In genomic region chr1:181447576-181447975, GRCm38 (mm10) we compare ENCODE assay signal across 24 mouse cellular contexts.
DNase-seq lines count a peak whose midpoint lies in the region; ATAC-seq and TF ChIP-seq lines count a peak whose summit lies in the region.
"Had no signal": no experiment of that assay in that cellular context is flagged by ENCODE, and none has a peak within 500 bp of the region (broad histone marks: within the 10 kb centered on the region; RNA-seq: fewer than 3 reads in every experiment).

No protein-coding gene starts in this region.

- H3K9me3 ChIP-seq in heart, embryonic 13.5 days, result no peaks in the 10 kb centered on the region
- H3K9me3 ChIP-seq: embryonic facial prominence, embryonic 15.5 days; forebrain, embryonic 15.5 days; liver, embryonic 15.5 days; lung, embryonic 15.5 days had no signal

- TF ChIP-seq CTCF in thymus, adult 2 months (IDR thresholded peaks at IDR 0.05; ENCODE audit: borderline replicate concordance, control insufficient read depth, extremely low read depth, insufficient read depth, low read length, poor library complexity), result no peak

- H3K4me3 ChIP-seq in heart, embryonic 13.5 days, result no peak overlapping the region
- H3K4me3 ChIP-seq in thymus, adult 2 months (ENCODE audit: control insufficient read depth, insufficient read depth, low read length), result no peak overlapping the region
- H3K4me3 ChIP-seq: embryonic facial prominence, embryonic 15.5 days; forebrain, embryonic 15.5 days; heart, adult 2 months; liver, embryonic 15.5 days; lung, embryonic 15.5 days had no signal

- 74% methylated on average over 4 of the region's 4 CpGs for WGBS in heart, embryonic 13.5 days
- WGBS in thymus, adult 2 months, result 83% methylated on average over 4 of the region's 4 CpGs

- peak overlapping the region; percentile 89 for H3K27ac ChIP-seq in heart, embryonic 13.5 days (replicated peaks)
- no peak overlapping the region for H3K27ac ChIP-seq in thymus, adult 2 months (ENCODE audit: control insufficient read depth, insufficient read depth, low read length)
- H3K27ac ChIP-seq: embryonic facial prominence, embryonic 15.5 days; heart, adult 2 months; hindbrain, embryonic 14.5 days; liver, embryonic 15.5 days; lung, embryonic 15.5 days; macrophage had no signal

- intact Hi-C loops in left cerebral cortex, postnatal 4 days (cut with DNase I), result no loop called here

- DNase-seq in cerebellum, adult 9-10 months, result peak; percentile 30
- no peak for DNase-seq in cerebellum, postnatal 4 days (ENCODE audit: low spot score in 2 of 2)
- DNase-seq in heart, postnatal 4 days, result no peak
- peak; percentile 19 for DNase-seq in left cerebral cortex, postnatal 4 days
- no peak for DNase-seq in left cerebral cortex, adult 18-20 months (ENCODE audit: low spot score in 2 of 2)
- DNase-seq in cerebellum, postnatal 25 days, result peak; percentile 40 to 50
- DNase-seq in thymus, adult 2 months, result no peak
- DNase-seq: adrenal gland, postnatal 36 days; gastrocnemius, postnatal 25 days; heart, adult 2 months; heart, postnatal 14 days; kidney, adult 18-20 months; kidney, postnatal 4 days; liver; thymus, postnatal 14 days had no signal

- H3K9ac ChIP-seq in heart, embryonic 13.5 days, result no peak overlapping the region
- H3K9ac ChIP-seq: embryonic facial prominence, embryonic 15.5 days; forebrain, embryonic 15.5 days; hindbrain, embryonic 14.5 days; liver, embryonic 15.5 days; lung, embryonic 15.5 days had no signal

- no peaks in the 10 kb centered on the region for H3K36me3 ChIP-seq in heart, embryonic 13.5 days
- H3K36me3 ChIP-seq in thymus, adult 2 months (ENCODE audit: control insufficient read depth, insufficient read depth, low read length), result no peaks in the 10 kb centered on the region
- H3K36me3 ChIP-seq: embryonic facial prominence, embryonic 15.5 days; forebrain, embryonic 15.5 days; liver, embryonic 15.5 days; lung, embryonic 15.5 days had no signal

- H3K4me1 ChIP-seq in heart, embryonic 13.5 days, result peaks cover 50% of the 10 kb centered on the region
- H3K4me1 ChIP-seq in thymus, adult 2 months (replicated peaks; ENCODE audit: control insufficient read depth, insufficient read depth, low read length), result 0 out of 2 replicates have a peak, but pooled peaks cover 2% of the 10 kb centered on the region
- H3K4me1 ChIP-seq: liver, embryonic 15.5 days had no signal

- H3K27me3 ChIP-seq in heart, embryonic 13.5 days (replicated peaks), result no peaks in the 10 kb centered on the region
- no peaks in the 10 kb centered on the region for H3K27me3 ChIP-seq in thymus, adult 2 months (ENCODE audit: control insufficient read depth, insufficient read depth, low read length)
- H3K27me3 ChIP-seq: embryonic facial prominence, embryonic 15.5 days; forebrain, embryonic 15.5 days; liver, embryonic 15.5 days; lung, embryonic 15.5 days had no signal

- TF ChIP-seq POLR2A in thymus, adult 2 months (IDR thresholded peaks at IDR 0.05; ENCODE audit: control insufficient read depth, extremely low read depth, insufficient read depth, low read length, poor library complexity), result no peak

- no peak overlapping the region for H3K4me2 ChIP-seq in heart, embryonic 13.5 days
- H3K4me2 ChIP-seq: embryonic facial prominence, embryonic 15.5 days; forebrain, embryonic 15.5 days; hindbrain, embryonic 14.5 days; liver, embryonic 15.5 days; lung, embryonic 15.5 days had no signal

- no peak; the same call in 1 of the 2 replicates for ATAC-seq in heart, embryonic 13.5 days (ENCODE audit: extremely low read depth, insufficient number of reproducible peaks, low FRiP score, low TSS enrichment)
- ATAC-seq: inflammation-experienced regulatory T-cells, adult 6 months; midbrain, embryonic 16.5 days had no signal

Comparison
In these comparisons a context has a peak if more than half of its experiments do, and no peak if none do; other contexts are left out.
1. DNase-seq: peak in cerebellum, adult 9-10 months (single experiment), left cerebral cortex, postnatal 4 days (single experiment) and cerebellum, postnatal 25 days (2 of 2); none in cerebellum, postnatal 4 days (0 of 2), heart, postnatal 4 days (single experiment), left cerebral cortex, adult 18-20 months (0 of 2) and thymus, adult 2 months (single experiment).